Mouse (Mus musculus) left cerebral cortex, postnatal 4 days (tissue): ENCODE results near the gene Galnt14. TPM values are rescaled to one million over a fixed set of nuclear protein-coding genes. Genes with fewer than 3 reads are reported as not detected.
A peak's percentile ranks its signal among the peaks of the same experiment; 100 is the strongest.

ENCODE experiments used
- DNase-seq: peaks from one replicate; pipeline ENCODE4 v3.0.0-alpha.2; 2022
- intact Hi-C: fragments of 180-260 bp; cut with DNase I; formaldehyde crosslinking; loops from one replicate; pipeline ENCODE4 v1.15.1; 2025
- total RNA-seq, 2 experiments: library from RNA; stranded (reverse); gene quantifications; 2 replicates each; pipeline ENCODE4 v1.2.3; 2021

Galnt14 gene
- total RNA-seq, 2 experiments from 2014 or later, result 19.1 to 21.0 TPM

- DNase-seq, result no peak
- intact Hi-C loops, result no loop called here
Observed at GRCm38 (mm10) chr17:73514862-73515261, 195.4 kb downstream of the Galnt14 start.

GRCm38 (mm10) chr17:73514258-73514657, 196.0 kb downstream of the Galnt14 start:
- intact Hi-C loops, result no loop called here
- no peak for DNase-seq

GRCm38 (mm10) chr17:73512844-73513243, 197.4 kb downstream of the Galnt14 start:
- no peak for DNase-seq
- intact Hi-C loops, result no loop called here

GRCm38 (mm10) chr17:73507804-73508535, 202.3 kb downstream of the Galnt14 start:
- DNase-seq, result peak; percentile 5

GRCm38 (mm10) chr17:73504111-73504510, 206.1 kb downstream of the Galnt14 start:
- intact Hi-C loops, result no loop called here
- DNase-seq, result peak; percentile 19

More at GRCm38 (mm10) chr17:73507804-73508535, 202.3 kb downstream of the Galnt14 start:
- intact Hi-C loops, result no loop called here

GRCm38 (mm10) chr17:73502613-73503012, 207.6 kb downstream of the Galnt14 start:
- DNase-seq, result no peak
- intact Hi-C loops, result no loop called here

GRCm38 (mm10) chr17:73489519-73489918, 220.7 kb downstream of the Galnt14 start:
- DNase-seq, result no peak
- intact Hi-C loops, result no loop called here

- intact Hi-C loops, result no loop called here
- DNase-seq, result peak; percentile 17
Observed at GRCm38 (mm10) chr17:73487792-73488191, 222.5 kb downstream of the Galnt14 start.

- no peak for DNase-seq
- intact Hi-C loops, result no loop called here
Observed at GRCm38 (mm10) chr17:73487380-73487779, 222.9 kb downstream of the Galnt14 start.

GRCm38 (mm10) chr17:73477096-73478076, 232.9 kb downstream of the Galnt14 start:
- intact Hi-C loops, result no loop called here
- DNase-seq, result no peak

- no peak for DNase-seq
- intact Hi-C loops, result no loop called here
Observed at GRCm38 (mm10) chr17:73474371-73474770, 235.9 kb downstream of the Galnt14 start.

- no peak for DNase-seq
- intact Hi-C loops, result no loop called here
Observed at GRCm38 (mm10) chr17:73473012-73473411, 237.2 kb downstream of the Galnt14 start.

GRCm38 (mm10) chr17:73460874-73461273, 249.4 kb downstream of the Galnt14 start:
- DNase-seq, result no peak
- intact Hi-C loops, result no loop called here

- no peak for DNase-seq
- intact Hi-C loops, result no loop called here
Observed at GRCm38 (mm10) chr17:73458741-73459140, 251.5 kb downstream of the Galnt14 start.

- DNase-seq, result no peak
- intact Hi-C loops, result no loop called here
Observed at GRCm38 (mm10) chr17:73456551-73456950, 253.7 kb downstream of the Galnt14 start.

GRCm38 (mm10) chr17:73453646-73454045, 256.6 kb downstream of the Galnt14 start:
- no peak for DNase-seq
- intact Hi-C loops, result no loop called here

GRCm38 (mm10) chr17:73452151-73452760, 258.0 kb downstream of the Galnt14 start:
- DNase-seq, result no peak
- intact Hi-C loops, result no loop called here

GRCm38 (mm10) chr17:73449104-73449503, 261.1 kb downstream of the Galnt14 start:
- no peak for DNase-seq
- intact Hi-C loops, result no loop called here
